In genomic region chr12:80803924-80804323, GRCm38 (mm10) we compare ENCODE assay signal across 9 mouse cellular contexts. TPM values are rescaled to one million over a fixed set of nuclear protein-coding genes. Genes with fewer than 3 reads are reported as not detected.
DNase-seq lines count a peak whose midpoint lies in the region; ATAC-seq and TF ChIP-seq lines count a peak whose summit lies in the region.
"Had no signal": no experiment of that assay in that cellular context is flagged by ENCODE, and none has a peak within 500 bp of the region (broad histone marks: within the 10 kb centered on the region; RNA-seq: fewer than 3 reads in every experiment).

No protein-coding gene starts in this region.

- H3K27ac ChIP-seq in lung, embryonic 16.5 days (ENCODE audit: low read length) = no peak overlapping the region
- H3K27ac ChIP-seq in gastrocnemius, adult 2 months = peak overlapping the region; percentile 46; the same call in 1 of the 2 replicates

- no peak overlapping the region for H3K9ac ChIP-seq in lung, embryonic 16.5 days (ENCODE audit: low read length)

- no peaks in the 10 kb centered on the region for H3K27me3 ChIP-seq in lung, embryonic 16.5 days (ENCODE audit: control insufficient read depth, insufficient read depth, low read depth, low read length)

- TF ChIP-seq POLR2A in lung, adult 2 months (IDR thresholded peaks at IDR 0.05; ENCODE audit: borderline replicate concordance, extremely low read depth, low read depth, low read length) = no peak

- no peak overlapping the region for H3K4me2 ChIP-seq in lung, embryonic 16.5 days (ENCODE audit: low read depth, low read length)

- no peak overlapping the region for H3K4me3 ChIP-seq in lung, embryonic 16.5 days (ENCODE audit: low read length)
- no peak overlapping the region for H3K4me3 ChIP-seq in lung, adult 2 months (replicated peaks; ENCODE audit: extremely low read depth, low read depth, low read length)
- no peak overlapping the region for H3K4me3 ChIP-seq in gastrocnemius, adult 2 months

- DNase-seq in lung, adult 2 months = no peak
- DNase-seq in cerebellum, adult 11 months = peak; percentile 75
- DNase-seq in gastrocnemius, adult 2 months = peak; percentile 58
- DNase-seq in layer of hippocampus, adult 9-11 months = peak; percentile 79
- DNase-seq in ovary, postnatal 10 days (ENCODE audit: low spot score) = peak; percentile 25
- DNase-seq in urinary bladder, adult 18-20 months (ENCODE audit: low spot score in 2 of 2) = no peak

- TF ChIP-seq CTCF in lung, adult 2 months (IDR thresholded peaks at IDR 0.05; ENCODE audit: insufficient read depth, low read length) = no peak
- TF ChIP-seq CTCF in gastrocnemius, adult 2 months (IDR thresholded peaks at IDR 0.05) = no peak

- no peaks in the 10 kb centered on the region for H3K36me3 ChIP-seq in lung, embryonic 16.5 days (ENCODE audit: control insufficient read depth, insufficient read depth, low read length)

- peak; percentile 70 for ATAC-seq in lung, embryonic 16.5 days (ENCODE audit: low read depth)

- no peaks in the 10 kb centered on the region for H3K9me3 ChIP-seq in lung, embryonic 16.5 days (ENCODE audit: control insufficient read depth, low read length)

- H3K4me1 ChIP-seq in lung, embryonic 16.5 days (replicated peaks; ENCODE audit: control insufficient read depth, insufficient read depth, low read length) = peaks cover 8% of the 10 kb centered on the region
- peaks cover 29% of the 10 kb centered on the region for H3K4me1 ChIP-seq in lung, adult 2 months (ENCODE audit: control insufficient read depth, insufficient read depth, low read length)

- WGBS in lung, embryonic 16.5 days = 31% methylated on average over 3 of the region's 3 CpGs
- 23% methylated on average over 3 of the region's 3 CpGs for WGBS in lung, adult 2 months

- intact Hi-C loops in gastrocnemius, adult 2 months (cut with DNase I) = no loop called here

RNA-seq across cellular contexts. Expression of gene Susd6, which starts 13.6 kb away (rescaled TPM):
- 21.9 and 22.8 TPM in 2 replicates for polyA plus RNA-seq in lung, embryonic 16.5 days (2015; fragmentation: Nextera tagmentation; extraction: Ambion mirVana)
- 83.3 and 102 TPM in 2 replicates for polyA plus RNA-seq in lung, adult 2 months (2012; rRNA removed)
- total RNA-seq in gastrocnemius, adult 2 months (2021) = 10 to 100 TPM; 37.7 to 41.1 TPM

RNA-seq across cellular contexts. Expression of gene Ccdc177, which starts 43.4 kb away (rescaled TPM):
- 0.06 TPM in 1 of 2 replicates, not detected in the other for polyA plus RNA-seq in lung, embryonic 16.5 days (2015; fragmentation: Nextera tagmentation; extraction: Ambion mirVana)
- polyA plus RNA-seq in lung, adult 2 months (2012; rRNA removed) = not detected in 2 replicates
- not detected for total RNA-seq in gastrocnemius, adult 2 months (2021)
- total RNA-seq: hematopoietic stem cell, adult 5-6 weeks; neutrophil, adult 5-6 weeks had no signal

Comparison
In these comparisons a context has a peak if more than half of its experiments do, and no peak if none do; other contexts are left out.
1. DNase-seq: peak in cerebellum, adult 11 months (single experiment), gastrocnemius, adult 2 months (single experiment), layer of hippocampus, adult 9-11 months (single experiment) and ovary, postnatal 10 days (single experiment); none in lung, adult 2 months (single experiment) and urinary bladder, adult 18-20 months (0 of 2).